Mouse (Mus musculus): ENCODE measurements around the gene Lhfpl3.

DNA sequence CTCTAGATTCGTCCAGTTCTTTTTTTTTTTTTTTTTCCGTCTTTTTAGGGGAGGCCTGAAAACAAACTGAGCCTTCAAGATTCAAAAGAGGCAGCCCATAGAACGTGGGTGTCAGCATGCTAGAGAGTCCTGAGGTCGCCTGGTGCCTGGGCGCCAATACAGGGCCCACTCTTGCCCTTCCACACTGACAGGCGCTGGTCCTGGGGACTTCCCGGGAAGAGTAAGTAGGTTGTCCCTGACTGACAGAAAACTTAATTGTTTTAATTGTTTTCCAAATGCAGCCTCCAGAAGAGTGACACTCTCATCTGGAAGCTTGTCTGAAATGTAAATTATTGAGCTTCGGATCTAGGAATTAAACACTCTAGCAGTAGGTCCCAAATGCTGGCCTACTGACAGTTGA lies 479.8 kb downstream of the Lhfpl3 start:
- no peak for TF ChIP-seq CTCF (IDR thresholded peaks at IDR 0.05; ENCODE audit: extremely low read depth, insufficient read depth, low read length)
- no peak for TF ChIP-seq POLR2A (IDR thresholded peaks at IDR 0.05; ENCODE audit: extremely low read depth, insufficient read depth, low read length)
